Mouse (Mus musculus): ENCODE data around the gene Mrps34.
A peak's percentile ranks its signal among the peaks of the same experiment; 100 is the strongest.
"Not testable (repeated sequence)": the region's sequence is repeated elsewhere in the genome, so short reads cannot be mapped to it uniquely, and the experiment has no call there.

Mrps34 gene

GRCm38 (mm10) chr17:24900014-24900413, 5.1 kb downstream of the Mrps34 start:
- no peak for DNase-seq

GRCm38 (mm10) chr17:24902124-24902523, 7.2 kb downstream of the Mrps34 start:
- DNase-seq = no peak

- DNase-seq = peak; percentile 43
Observed at GRCm38 (mm10) chr17:24902671-24903474, 8.0 kb downstream of the Mrps34 start.

GRCm38 (mm10) chr17:24903767-24904166, 8.9 kb downstream of the Mrps34 start:
- DNase-seq = no peak

GRCm38 (mm10) chr17:24907591-24907990, 12.7 kb downstream of the Mrps34 start:
- DNase-seq = no peak

- DNase-seq = no peak
Observed at GRCm38 (mm10) chr17:24913984-24914383, 19.1 kb downstream of the Mrps34 start.

GRCm38 (mm10) chr17:24923246-24923645, 28.3 kb downstream of the Mrps34 start:
- DNase-seq = no peak

- DNase-seq = no peak
Observed at GRCm38 (mm10) chr17:24929506-24929905, 34.6 kb downstream of the Mrps34 start.

- DNase-seq = no peak
Observed at GRCm38 (mm10) chr17:24932431-24932830, 37.5 kb downstream of the Mrps34 start.

GRCm38 (mm10) chr17:24933163-24933562, 38.2 kb downstream of the Mrps34 start:
- DNase-seq = no peak

GRCm38 (mm10) chr17:24934926-24935325, 40.0 kb downstream of the Mrps34 start:
- no peak for DNase-seq

GRCm38 (mm10) chr17:24935666-24936065, 40.8 kb downstream of the Mrps34 start:
- DNase-seq = no peak

- DNase-seq = peak; percentile 97
Observed at GRCm38 (mm10) chr17:24936259-24937237, 41.6 kb downstream of the Mrps34 start, which contains the start of gene Mapk8ip3. Gene Mapk8ip3, minus strand, starts transcription at chr17:24936977.

GRCm38 (mm10) chr17:24937266-24937665, 42.4 kb downstream of the Mrps34 start:
- no peak for DNase-seq

- not testable (repeated sequence) for DNase-seq
Observed at GRCm38 (mm10) chr17:24942453-24942852, 47.5 kb downstream of the Mrps34 start.

- no peak for DNase-seq
Observed at GRCm38 (mm10) chr17:24943036-24943435, 48.1 kb downstream of the Mrps34 start.

- not testable (repeated sequence) for DNase-seq
Observed at GRCm38 (mm10) chr17:24943589-24943988, 48.7 kb downstream of the Mrps34 start.
